Mouse (Mus musculus): ENCODE measurements around the gene Opcml. TPM values are rescaled to one million over a fixed set of nuclear protein-coding genes. Genes with fewer than 3 reads are reported as not detected.
A peak's percentile ranks its signal among the peaks of the same experiment; 100 is the strongest.

The Opcml gene
- total and polyA plus RNA-seq, 2 experiments from 2014 or later = 48.3 to 140 TPM

DNA sequence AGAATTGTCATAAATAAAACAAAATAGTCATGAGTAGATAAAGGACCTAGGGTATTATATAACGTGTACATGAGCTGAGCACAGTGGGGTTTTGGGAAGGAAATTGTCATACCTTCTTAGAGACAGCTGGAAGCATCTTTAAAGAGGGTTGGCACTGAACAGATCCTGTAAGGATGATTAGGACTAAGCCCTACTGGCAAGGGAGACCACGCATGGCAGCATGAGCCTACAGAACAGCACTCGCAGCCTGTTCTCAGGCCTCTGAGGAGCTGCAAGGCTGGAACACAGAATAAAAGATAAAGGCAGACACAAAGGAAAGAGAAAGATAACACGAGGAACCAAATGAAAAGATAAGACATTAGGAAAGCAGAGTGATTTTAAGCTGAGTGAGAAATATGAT lies 915.2 kb downstream of the Opcml start:
- no peak overlapping the region for H3K4me3 ChIP-seq (ENCODE audit: low read depth, low read length)
- no peak for DNase-seq
- no peak overlapping the region for H3K27ac ChIP-seq (ENCODE audit: low read depth, low read length)
- no peak for TF ChIP-seq CTCF (IDR thresholded peaks at IDR 0.05; ENCODE audit: low read depth)
- 69% methylated on average over 4 of the region's 4 CpGs for WGBS
- H3K9ac ChIP-seq = no peak overlapping the region
- ATAC-seq = no peak
- H3K27me3 ChIP-seq (ENCODE audit: insufficient read depth, low read length) = no peaks in the 10 kb centered on the region
- no peak overlapping the region for H3K4me2 ChIP-seq (ENCODE audit: low read depth)
- no peaks in the 10 kb centered on the region for H3K36me3 ChIP-seq (ENCODE audit: insufficient read depth)
- no peaks in the 10 kb centered on the region for H3K9me3 ChIP-seq (ENCODE audit: low read length)
- H3K4me1 ChIP-seq (ENCODE audit: insufficient read depth) = no peaks in the 10 kb centered on the region

DNA sequence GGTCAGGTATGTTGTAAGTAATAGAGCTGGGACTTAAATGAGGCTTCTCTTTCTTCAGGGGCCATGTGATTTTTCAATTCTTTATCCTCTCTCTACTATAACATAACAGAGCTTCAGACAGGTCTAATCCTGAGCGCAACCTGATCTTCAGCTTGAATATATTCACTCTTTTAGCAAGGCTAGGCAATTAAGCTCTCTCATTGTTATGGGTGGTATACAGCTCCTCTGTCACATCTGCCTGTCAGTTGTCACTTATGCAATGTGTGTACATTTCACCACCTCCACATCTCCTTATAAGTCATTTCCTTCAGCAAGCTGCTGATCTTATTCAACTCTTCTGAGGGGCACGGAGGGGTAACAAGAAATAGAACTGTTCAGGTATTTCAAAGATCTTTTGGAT lies 924.0 kb downstream of the Opcml start:
- WGBS = 78% methylated on average over 2 of the region's 2 CpGs
- no peak overlapping the region for H3K4me3 ChIP-seq (ENCODE audit: low read depth, low read length)

DNA sequence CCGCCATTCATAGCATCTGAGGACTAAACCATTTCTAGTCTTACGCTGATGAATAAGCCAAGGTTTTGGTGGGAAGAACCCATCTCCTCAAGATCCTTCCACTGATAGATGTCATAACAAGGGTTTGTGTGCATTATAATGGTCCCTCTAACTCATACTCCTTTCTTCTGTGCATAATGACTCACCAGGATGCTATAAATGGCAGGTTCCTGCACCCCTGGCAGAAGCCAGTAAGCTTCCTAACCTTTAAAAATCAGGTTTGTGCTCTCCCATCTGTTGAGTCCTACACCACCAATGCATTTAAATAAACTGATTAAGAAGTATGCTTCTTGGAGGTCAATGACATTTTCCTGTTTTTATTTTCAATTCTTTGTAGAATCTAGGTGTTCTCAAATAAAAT lies 929.6 kb downstream of the Opcml start:
- H3K9ac ChIP-seq = no peak overlapping the region

More for the DNA sequence above, 924.0 kb downstream of the Opcml start:
- no peaks in the 10 kb centered on the region for H3K4me1 ChIP-seq (ENCODE audit: insufficient read depth)
- H3K27ac ChIP-seq (ENCODE audit: low read depth, low read length) = no peak overlapping the region
- no peaks in the 10 kb centered on the region for H3K36me3 ChIP-seq (ENCODE audit: insufficient read depth)
- no peaks in the 10 kb centered on the region for H3K9me3 ChIP-seq (ENCODE audit: low read length)
- no peak overlapping the region for H3K4me2 ChIP-seq (ENCODE audit: low read depth)
- H3K27me3 ChIP-seq (ENCODE audit: insufficient read depth, low read length) = no peaks in the 10 kb centered on the region
- ATAC-seq = peak; percentile 71
- no peak overlapping the region for H3K9ac ChIP-seq
- no peak for DNase-seq
- no peak for TF ChIP-seq CTCF (IDR thresholded peaks at IDR 0.05; ENCODE audit: low read depth)

GRCm38 (mm10) chr9:28731811-28732602 lies 941.4 kb downstream of the Opcml start:
- TF ChIP-seq CTCF (IDR thresholded peaks at IDR 0.05; ENCODE audit: low read depth) = no peak
- no peak overlapping the region for H3K9ac ChIP-seq
- no peaks in the 10 kb centered on the region for H3K9me3 ChIP-seq (ENCODE audit: low read length)
- DNase-seq = no peak
- ATAC-seq = no peak
- no peaks in the 10 kb centered on the region for H3K36me3 ChIP-seq (ENCODE audit: insufficient read depth)
- H3K27ac ChIP-seq (ENCODE audit: low read depth, low read length) = no peak overlapping the region
- H3K4me1 ChIP-seq (ENCODE audit: insufficient read depth) = no peaks in the 10 kb centered on the region
- WGBS = 78% methylated on average over 10 of the region's 10 CpGs
- H3K27me3 ChIP-seq (ENCODE audit: insufficient read depth, low read length) = no peaks in the 10 kb centered on the region
- H3K4me3 ChIP-seq (ENCODE audit: low read depth, low read length) = no peak overlapping the region
- no peak overlapping the region for H3K4me2 ChIP-seq (ENCODE audit: low read depth)

More for the DNA sequence above, 929.6 kb downstream of the Opcml start:
- Histone ChIP-seq H3K4me1 (ENCODE audit: insufficient read depth) (no peaks in the 10 kb centered on the region), H3K4me2 (ENCODE audit: low read depth) (no peak overlapping the region), H3K27me3 (ENCODE audit: insufficient read depth, low read length) (no peaks in the 10 kb centered on the region), H3K4me3 (ENCODE audit: low read depth, low read length) (no peak overlapping the region), H3K9me3 (ENCODE audit: low read length) (no peaks in the 10 kb centered on the region), H3K36me3 (ENCODE audit: insufficient read depth) (no peaks in the 10 kb centered on the region), H3K27ac (ENCODE audit: low read depth, low read length) (no peak overlapping the region)
- ATAC-seq (no peak), DNase-seq (no peak)
- no peak for TF ChIP-seq CTCF (IDR thresholded peaks at IDR 0.05; ENCODE audit: low read depth)
- WGBS = 91% methylated on average over 2 of the region's 2 CpGs

DNA sequence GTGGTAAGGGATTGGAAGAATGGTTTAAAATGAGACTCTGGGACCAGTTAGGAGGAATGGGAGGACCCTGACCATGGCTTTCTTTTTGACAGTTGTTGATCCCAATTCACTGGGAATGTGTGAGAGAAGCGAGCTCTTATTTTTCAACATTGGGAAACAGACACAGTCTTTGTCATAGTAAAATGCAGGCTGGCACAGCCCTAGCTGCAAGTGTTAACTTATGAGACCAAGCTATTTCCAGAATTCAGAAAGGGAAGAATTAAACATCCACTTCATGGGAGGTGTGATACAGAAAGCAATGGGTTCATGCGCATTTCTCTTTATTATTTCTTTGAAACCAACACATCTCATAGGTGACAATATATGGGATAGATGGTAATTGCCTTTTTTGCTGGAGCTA lies 947.4 kb downstream of the Opcml start:
- peak overlapping the region; percentile 46; the same call in 1 of the 2 replicates for H3K27ac ChIP-seq (ENCODE audit: low read depth, low read length)
- peak; percentile 16; the same call in 1 of the 2 replicates for ATAC-seq
- DNase-seq = peak; percentile 33

GRCm38 (mm10) chr9:28738451-28738860 lies 947.9 kb downstream of the Opcml start:
- 0 out of 2 replicates have a peak, but pooled peaks cover 8% of the 10 kb centered on the region for H3K4me1 ChIP-seq (ENCODE audit: insufficient read depth)
- H3K27me3 ChIP-seq (ENCODE audit: insufficient read depth, low read length) = no peaks in the 10 kb centered on the region
- H3K27ac ChIP-seq (ENCODE audit: low read depth, low read length) = peak overlapping the region; percentile 46
- DNase-seq (peak; percentile 66), ATAC-seq (peak; percentile 78)
- no peaks in the 10 kb centered on the region for H3K9me3 ChIP-seq (ENCODE audit: low read length)
- no peak overlapping the region for H3K4me3 ChIP-seq (ENCODE audit: low read depth, low read length)
- H3K36me3 ChIP-seq (ENCODE audit: insufficient read depth) = no peaks in the 10 kb centered on the region
- WGBS = 14% methylated on average over 1 of the region's 1 CpGs
- no peak for TF ChIP-seq CTCF (IDR thresholded peaks at IDR 0.05; ENCODE audit: low read depth)
- H3K4me2 ChIP-seq (ENCODE audit: low read depth) = no peak overlapping the region
- no peak overlapping the region for H3K9ac ChIP-seq

More for the DNA sequence above, 947.4 kb downstream of the Opcml start:
- Histone ChIP-seq H3K4me1 (ENCODE audit: insufficient read depth) (0 out of 2 replicates have a peak, but pooled peaks cover 8% of the 10 kb centered on the region), H3K4me2 (ENCODE audit: low read depth) (no peak overlapping the region), H3K27me3 (ENCODE audit: insufficient read depth, low read length) (no peaks in the 10 kb centered on the region), H3K9me3 (ENCODE audit: low read length) (no peaks in the 10 kb centered on the region), H3K9ac (no peak overlapping the region), H3K36me3 (ENCODE audit: insufficient read depth) (no peaks in the 10 kb centered on the region), H3K4me3 (ENCODE audit: low read depth, low read length) (no peak overlapping the region)
- no peak for TF ChIP-seq CTCF (IDR thresholded peaks at IDR 0.05; ENCODE audit: low read depth)
- 53% methylated on average over 2 of the region's 2 CpGs for WGBS

- no peak for ATAC-seq
- H3K27me3 ChIP-seq (ENCODE audit: insufficient read depth, low read length) = no peaks in the 10 kb centered on the region
- H3K27ac ChIP-seq (ENCODE audit: low read depth, low read length) = no peak overlapping the region
- TF ChIP-seq CTCF (IDR thresholded peaks at IDR 0.05; ENCODE audit: low read depth) = no peak
- no peaks in the 10 kb centered on the region for H3K4me1 ChIP-seq (ENCODE audit: insufficient read depth)
- no peak overlapping the region for H3K4me2 ChIP-seq (ENCODE audit: low read depth)
- DNase-seq = no peak
- WGBS = 43% methylated on average over 3 of the region's 3 CpGs
- H3K9ac ChIP-seq = no peak overlapping the region
- no peaks in the 10 kb centered on the region for H3K9me3 ChIP-seq (ENCODE audit: low read length)
- no peak overlapping the region for H3K4me3 ChIP-seq (ENCODE audit: low read depth, low read length)
- H3K36me3 ChIP-seq (ENCODE audit: insufficient read depth) = no peaks in the 10 kb centered on the region
Observed at GRCm38 (mm10) chr9:28744771-28745170, 954.2 kb downstream of the Opcml start.

Measured in forebrain, postnatal 0 days (tissue).